Mouse (Mus musculus) limb, embryonic 13.5 days (tissue): Measurements from ENCODE around the gene Sept8. TPM values are rescaled to one million over a fixed set of nuclear protein-coding genes. Genes with fewer than 3 reads are reported as not detected.

Experiments
- ATAC-seq: fragments of 200-750 bp; cut with Nextera tagmentation; 2 replicates; pipeline ENCODE4 v1.8.0; 2017; ENCODE audit warnings: low read depth, moderate number of reproducible peaks, moderate TSS enrichment; ENCODE audit not compliant: low FRiP score
- H3K27ac ChIP-seq: fragments of 300-500 bp; sonication (generic); 2 replicates; pipeline ENCODE4 v1.5.1; 2015; ENCODE audit warnings: inconsistent platforms, mild to moderate bottlenecking, moderate library complexity
- H3K27me3 ChIP-seq: fragments of 300-500 bp; sonication (generic); 2 replicates; pipeline ENCODE4 v1.6.1; 2015; ENCODE audit warnings: mild to moderate bottlenecking, inconsistent platforms
- H3K36me3 ChIP-seq: fragments of 300-500 bp; sonication (generic); 2 replicates; pipeline ENCODE4 v1.6.1; 2015; ENCODE audit warnings: inconsistent platforms, mild to moderate bottlenecking, moderate library complexity
- H3K4me1 ChIP-seq: fragments of 300-500 bp; sonication (generic); 2 replicates; pipeline ENCODE4 v1.6.1; 2015; ENCODE audit warnings: inconsistent platforms
- H3K4me2 ChIP-seq: fragments of 300-500 bp; sonication (generic); replicated peaks from 2 replicates; pipeline ENCODE4 v1.6.1; 2015; ENCODE audit warnings: inconsistent platforms, mild to moderate bottlenecking, moderate library complexity
- H3K4me3 ChIP-seq: fragments of 300-500 bp; sonication (generic); 2 replicates; pipeline ENCODE4 v1.5.1; 2015; ENCODE audit warnings: moderate library complexity, mild to moderate bottlenecking, inconsistent platforms
- H3K9ac ChIP-seq: fragments of 300-500 bp; sonication (generic); 2 replicates; pipeline ENCODE4 v1.6.1; 2015; ENCODE audit warnings: mild to moderate bottlenecking, inconsistent platforms
- H3K9me3 ChIP-seq: fragments of 300-500 bp; sonication (generic); 2 replicates; pipeline ENCODE4 v1.6.1; 2016; ENCODE audit warnings: inconsistent platforms
- WGBS: fragments of 180-500 bp; shearing (Covaris S2); methylation state at CpG from one replicate; pipeline ENCODE4 v1.1.7; 2015; 5-methylcytosine and 5-hydroxymethylcytosine counted together
- polyA plus RNA-seq: library from polyadenylated mRNA; unstranded; fragments of >200 nt; fragmentation: Nextera tagmentation; extraction: Ambion mirVana; gene quantifications from 2 replicates; pipeline ENCODE4 v1.2.1, GENCODE M21; 2015

Gene Sept8
- polyA plus RNA-seq, 1 experiment from 2014 or later = 42.5 TPM

DNA sequence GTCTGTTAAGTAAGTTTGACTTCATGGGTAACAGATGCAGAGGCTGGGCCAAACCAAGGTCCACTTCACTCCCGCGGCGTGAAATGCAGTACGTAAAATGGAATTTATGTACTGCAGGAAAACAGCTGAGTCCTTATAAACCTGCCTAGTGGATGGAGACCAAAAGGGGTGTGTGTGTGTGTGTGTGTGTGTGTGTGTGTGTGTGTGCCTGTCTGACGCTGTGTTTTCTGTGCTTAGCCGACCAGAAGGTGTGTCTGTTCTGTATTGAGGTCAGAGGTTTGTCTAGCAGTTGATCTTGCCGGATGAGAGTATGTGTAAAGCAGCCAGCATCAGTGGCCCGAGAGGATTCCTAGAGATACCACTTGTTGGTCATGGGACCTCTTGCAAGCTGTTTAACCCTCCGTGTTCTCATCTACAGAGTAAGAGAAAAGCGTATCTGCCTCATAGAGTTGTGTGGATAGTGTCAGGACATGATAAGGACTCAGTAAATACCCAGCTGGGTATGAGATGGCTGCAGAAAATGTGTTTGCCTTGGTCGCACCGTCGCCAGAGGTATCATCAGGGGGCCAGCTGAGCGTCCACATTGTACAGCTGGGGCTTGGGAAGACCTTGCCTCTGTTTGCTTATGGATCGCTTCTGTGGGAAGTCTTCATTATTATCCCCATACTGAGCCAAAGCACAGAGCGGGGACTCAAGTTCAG is 2.2 kb downstream of the Sept8 start:
- H3K27ac ChIP-seq = peak overlapping the region; percentile 92; the same call in 1 of the 2 replicates

DNA sequence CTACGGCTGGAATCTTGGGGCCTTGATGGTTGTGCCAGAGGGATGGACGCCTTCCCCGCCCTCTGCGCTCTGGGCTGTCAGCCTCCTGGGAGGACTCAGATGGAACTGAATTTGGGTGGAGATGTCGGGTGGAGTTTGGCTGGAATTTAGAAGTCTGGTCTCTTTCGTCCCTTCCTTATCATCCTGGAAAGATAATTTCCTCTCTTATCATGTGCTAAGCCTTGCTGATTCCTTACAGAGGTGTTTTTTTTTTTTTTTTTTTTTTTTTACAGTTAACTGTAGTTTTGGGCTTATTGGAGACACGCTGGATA is 2.7 kb downstream of the Sept8 start:
- Histone ChIP-seq H3K27ac (0 out of 2 replicates have a peak overlapping the region, but pooled peaks have one; percentile 92), H3K9ac (peak overlapping the region; percentile 45; the same call in 1 of the 2 replicates), H3K4me2 (peak overlapping the region; percentile 88), H3K4me3 (peak overlapping the region; percentile 82; the same call in 1 of the 2 replicates), H3K36me3 (no peaks in the 10 kb centered on the region), H3K9me3 (no peaks in the 10 kb centered on the region), H3K27me3 (no peaks in the 10 kb centered on the region), H3K4me1 (peaks cover 70% of the 10 kb centered on the region)
- ATAC-seq = no peak
- WGBS = 81% methylated on average over 7 of the region's 7 CpGs

More for the DNA sequence above, 2.2 kb downstream of the Sept8 start:
- Histone ChIP-seq H3K4me3 (peak overlapping the region; percentile 82), H3K9me3 (no peaks in the 10 kb centered on the region), H3K27me3 (no peaks in the 10 kb centered on the region), H3K9ac (peak overlapping the region; percentile 45), H3K4me2 (peak overlapping the region; percentile 88), H3K4me1 (peaks cover 71% of the 10 kb centered on the region), H3K36me3 (no peaks in the 10 kb centered on the region)
- ATAC-seq = peak; percentile 20
- WGBS = 38% methylated on average over 16 of the region's 16 CpGs

DNA sequence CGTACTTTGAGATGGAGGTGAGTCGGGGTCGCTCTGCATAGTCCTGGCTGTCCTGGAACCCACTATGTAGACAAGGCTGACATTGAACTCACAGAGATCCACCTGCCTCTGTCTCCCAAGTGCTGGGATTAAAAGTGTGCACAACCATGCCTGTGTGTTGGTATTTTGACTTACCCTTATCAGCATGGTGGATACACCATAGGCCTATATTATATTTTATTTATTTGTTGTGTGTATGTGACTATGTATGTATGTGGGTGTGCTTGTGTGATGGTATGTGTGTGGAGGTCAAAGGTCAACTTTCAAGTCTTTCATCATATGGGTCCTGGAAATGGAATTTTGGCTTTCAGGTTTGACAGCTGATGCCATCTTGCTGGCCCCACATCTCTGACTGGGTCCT is 3.3 kb downstream of the Sept8 start:
- Histone ChIP-seq H3K27me3 (no peaks in the 10 kb centered on the region), H3K4me2 (peak overlapping the region; percentile 28), H3K36me3 (no peaks in the 10 kb centered on the region), H3K4me1 (peaks cover 64% of the 10 kb centered on the region), H3K27ac (no peak overlapping the region), H3K9ac (no peak overlapping the region), H3K9me3 (no peaks in the 10 kb centered on the region), H3K4me3 (no peak overlapping the region)
- ATAC-seq = no peak
- WGBS = 92% methylated on average over 3 of the region's 3 CpGs

DNA sequence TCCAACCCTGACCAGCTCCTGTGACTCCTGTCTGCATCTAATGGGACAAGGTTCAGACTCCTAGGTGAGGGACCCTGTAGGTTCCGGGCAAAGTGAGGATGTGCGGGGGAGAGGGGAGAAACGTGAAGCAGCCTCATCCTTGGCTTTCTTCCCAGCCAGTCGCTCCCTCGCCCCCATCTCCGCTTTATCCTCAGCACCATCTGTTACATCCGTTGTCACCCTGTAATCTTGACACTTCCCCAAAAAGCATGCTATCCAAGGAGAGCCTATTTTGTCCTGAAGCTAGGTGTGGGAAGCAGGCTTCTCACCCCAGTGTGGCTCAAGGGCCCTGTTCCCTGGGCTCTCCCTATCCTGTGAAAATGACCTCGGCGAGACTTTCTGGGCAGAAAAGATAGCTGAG is 3.9 kb downstream of the Sept8 start:
- Histone ChIP-seq H3K9me3 (no peaks in the 10 kb centered on the region), H3K4me1 (peaks cover 69% of the 10 kb centered on the region), H3K27ac (peak overlapping the region; percentile 29; the same call in 1 of the 2 replicates), H3K27me3 (no peaks in the 10 kb centered on the region), H3K9ac (0 out of 2 replicates have a peak overlapping the region, but pooled peaks have one; percentile 13), H3K4me2 (peak overlapping the region; percentile 28), H3K36me3 (no peaks in the 10 kb centered on the region), H3K4me3 (no peak overlapping the region)
- WGBS = 41% methylated on average over 9 of the region's 9 CpGs
- no peak for ATAC-seq

DNA sequence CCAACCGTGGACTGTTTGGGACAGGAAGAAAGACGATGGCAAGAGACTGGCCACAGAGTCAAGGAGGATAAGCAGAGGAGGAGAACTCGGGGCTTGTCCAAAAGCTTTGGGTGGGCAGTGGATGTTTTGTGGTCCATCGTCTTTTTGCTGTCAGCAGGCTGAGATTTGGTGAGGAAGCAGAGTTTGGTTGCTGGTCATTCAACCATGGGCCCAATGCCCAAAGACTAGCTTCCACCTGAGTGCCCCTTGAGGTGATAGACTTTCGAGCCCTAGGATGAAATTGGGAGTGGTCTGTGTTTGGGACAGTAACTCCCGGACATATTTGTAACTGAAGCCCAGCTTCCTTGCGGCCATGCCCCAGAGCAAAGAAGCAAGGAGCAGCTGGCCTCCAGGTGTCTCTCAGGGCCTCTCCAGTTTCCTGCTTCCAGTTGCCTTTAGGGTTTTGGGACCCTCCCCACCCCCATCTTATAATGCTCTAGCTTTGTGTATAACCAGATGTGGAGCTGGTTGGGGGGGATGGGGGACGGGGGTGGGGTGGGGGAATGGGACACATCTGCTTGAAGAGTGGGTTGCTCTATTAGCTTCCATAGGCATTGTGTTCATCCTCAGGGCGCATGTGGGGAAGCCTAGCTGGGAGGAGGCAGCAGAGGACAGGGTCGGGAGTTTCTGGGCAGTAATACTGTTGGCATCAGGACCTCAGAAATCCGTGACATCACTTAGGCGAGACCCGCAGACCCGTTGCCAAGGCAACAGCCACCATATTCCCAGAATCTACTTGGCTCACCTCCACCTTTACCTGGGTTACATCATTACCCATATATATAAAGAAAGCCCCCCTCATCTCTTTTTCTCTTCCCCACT is 4.7 kb downstream of the Sept8 start:
- H3K9me3 ChIP-seq = no peaks in the 10 kb centered on the region
- peaks cover 75% of the 10 kb centered on the region for H3K4me1 ChIP-seq
- no peaks in the 10 kb centered on the region for H3K27me3 ChIP-seq
- H3K4me3 ChIP-seq = no peak overlapping the region
- no peak overlapping the region for H3K9ac ChIP-seq
- H3K27ac ChIP-seq = peak overlapping the region; percentile 29; the same call in 1 of the 2 replicates
- H3K36me3 ChIP-seq = no peaks in the 10 kb centered on the region
- peak overlapping the region; percentile 28 for H3K4me2 ChIP-seq
- ATAC-seq = no peak
- WGBS = 50% methylated on average over 14 of the region's 14 CpGs

DNA sequence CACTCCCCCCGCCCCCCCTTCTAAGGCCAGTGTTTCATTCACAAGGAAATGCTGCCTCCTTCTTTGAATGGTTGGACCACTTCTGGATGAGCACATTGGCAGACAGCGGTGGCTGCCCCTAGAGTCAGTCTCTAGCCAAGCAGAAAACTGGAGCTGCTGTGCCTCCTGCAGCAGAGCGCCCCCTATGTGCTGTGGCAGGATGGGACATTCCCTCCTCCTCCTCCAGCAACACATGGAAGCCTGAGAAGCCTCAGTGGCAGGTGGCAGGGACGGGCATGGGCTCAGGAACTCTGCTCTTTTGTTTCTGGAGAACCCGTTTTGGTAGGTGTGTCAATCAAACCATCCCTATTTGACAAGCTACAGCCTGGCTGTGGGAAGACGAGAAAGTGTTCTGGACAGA is 5.8 kb downstream of the Sept8 start:
- H3K4me2 ChIP-seq = no peak overlapping the region
- H3K36me3 ChIP-seq = no peaks in the 10 kb centered on the region
- no peaks in the 10 kb centered on the region for H3K9me3 ChIP-seq
- no peak overlapping the region for H3K9ac ChIP-seq
- WGBS = 78% methylated on average over 6 of the region's 6 CpGs
- no peaks in the 10 kb centered on the region for H3K27me3 ChIP-seq
- no peak for ATAC-seq
- H3K4me1 ChIP-seq = peaks cover 82% of the 10 kb centered on the region
- no peak overlapping the region for H3K4me3 ChIP-seq
- H3K27ac ChIP-seq = no peak overlapping the region

DNA sequence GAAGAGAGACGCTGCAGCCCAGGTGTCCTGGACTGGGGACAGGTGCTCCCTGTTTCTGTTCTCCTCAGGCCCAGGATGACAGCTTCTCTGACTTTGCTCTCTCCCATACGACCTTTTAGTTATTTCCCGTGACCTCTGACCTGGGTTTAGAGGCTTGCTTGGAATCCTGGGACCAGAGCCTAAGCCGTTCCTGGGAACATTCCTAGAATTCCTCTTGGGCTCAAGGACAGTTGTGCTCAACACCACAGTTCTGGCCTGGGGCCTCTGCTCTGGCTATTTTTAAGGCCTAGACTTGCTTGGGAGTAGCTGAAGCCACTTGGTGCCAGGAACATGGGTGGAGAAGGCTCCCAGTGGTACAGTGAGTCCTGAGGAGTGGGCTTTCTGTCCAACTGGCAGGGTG is 6.4 kb downstream of the Sept8 start:
- Histone ChIP-seq H3K27ac (no peak overlapping the region), H3K36me3 (no peaks in the 10 kb centered on the region), H3K4me2 (no peak overlapping the region), H3K4me1 (peaks cover 80% of the 10 kb centered on the region), H3K27me3 (no peaks in the 10 kb centered on the region), H3K9me3 (no peaks in the 10 kb centered on the region), H3K4me3 (no peak overlapping the region), H3K9ac (no peak overlapping the region)
- ATAC-seq = no peak
- WGBS = 48% methylated on average over 4 of the region's 4 CpGs

DNA sequence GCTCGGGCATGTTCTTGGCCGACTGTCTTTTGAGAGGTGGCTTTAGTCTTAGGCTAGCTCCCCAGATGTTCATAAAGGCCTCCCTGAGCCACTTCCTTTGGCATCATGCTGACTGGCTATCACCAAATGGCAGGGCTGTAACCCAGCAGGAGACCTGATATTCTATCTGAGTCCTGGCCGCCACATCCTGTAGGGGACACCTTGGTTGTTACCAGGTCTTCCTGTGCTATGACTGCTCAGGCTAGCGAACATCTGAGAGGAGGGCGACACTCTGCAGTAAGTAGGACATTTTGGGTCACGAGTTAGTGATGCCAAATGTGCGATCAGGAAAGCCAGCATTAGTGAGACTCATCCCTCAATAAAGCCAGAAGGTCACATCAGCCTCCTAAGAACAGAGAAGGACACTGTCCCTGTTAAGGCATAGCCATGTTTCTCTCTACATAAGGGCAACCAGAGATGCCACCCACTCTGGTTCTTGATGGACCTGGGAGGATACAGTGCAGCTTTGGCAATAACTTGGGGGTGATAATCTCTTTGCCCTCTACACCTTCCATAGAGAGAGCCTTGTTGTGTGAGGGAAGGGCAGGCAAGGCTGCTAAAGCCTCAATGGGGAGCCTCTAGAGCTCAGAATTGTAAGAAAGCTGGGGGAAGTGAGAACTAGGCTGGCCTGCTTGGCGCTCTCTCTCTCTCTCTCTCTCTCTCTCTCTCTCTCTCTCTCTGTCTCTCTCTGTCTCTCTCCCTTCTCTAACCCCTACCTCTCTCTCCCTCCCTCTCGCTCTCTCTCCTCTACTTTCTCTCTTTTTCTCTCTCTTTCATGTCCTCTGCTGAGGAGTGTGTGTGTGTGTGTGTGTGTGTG is 9.6 kb downstream of the Sept8 start:
- Histone ChIP-seq H3K4me3 (no peak overlapping the region), H3K27ac (no peak overlapping the region; the same call in 1 of the 2 replicates), H3K4me1 (peaks cover 49% of the 10 kb centered on the region), H3K4me2 (no peak overlapping the region; the same call in 1 of the 2 replicates), H3K36me3 (peaks cover 12% of the 10 kb centered on the region), H3K9ac (no peak overlapping the region), H3K9me3 (no peaks in the 10 kb centered on the region), H3K27me3 (no peaks in the 10 kb centered on the region)
- ATAC-seq = no peak
- 51% methylated on average over 9 of the region's 9 CpGs for WGBS

DNA sequence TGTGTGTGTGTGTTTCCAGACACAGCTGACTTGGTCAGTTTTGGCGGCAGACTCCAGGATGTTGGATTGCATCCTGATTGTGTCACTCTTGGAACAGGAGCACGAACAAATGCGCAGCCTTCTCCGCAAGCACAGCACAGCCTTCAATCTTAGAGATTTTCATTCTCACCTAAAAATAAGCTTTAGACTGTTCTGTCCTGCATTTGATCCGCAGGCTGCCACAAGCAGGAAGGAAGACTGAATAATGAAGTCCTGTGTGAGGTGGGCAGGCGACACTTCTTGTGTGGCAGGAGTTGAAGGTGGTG is 10.1 kb downstream of the Sept8 start:
- WGBS = 57% methylated on average over 6 of the region's 6 CpGs
- ATAC-seq = no peak
- Histone ChIP-seq H3K4me2 (no peak overlapping the region), H3K36me3 (peaks cover 17% of the 10 kb centered on the region), H3K9me3 (no peaks in the 10 kb centered on the region), H3K9ac (no peak overlapping the region), H3K4me3 (no peak overlapping the region), H3K27ac (peak overlapping the region; percentile 6; the same call in 1 of the 2 replicates), H3K4me1 (peaks cover 43% of the 10 kb centered on the region), H3K27me3 (no peaks in the 10 kb centered on the region)

DNA sequence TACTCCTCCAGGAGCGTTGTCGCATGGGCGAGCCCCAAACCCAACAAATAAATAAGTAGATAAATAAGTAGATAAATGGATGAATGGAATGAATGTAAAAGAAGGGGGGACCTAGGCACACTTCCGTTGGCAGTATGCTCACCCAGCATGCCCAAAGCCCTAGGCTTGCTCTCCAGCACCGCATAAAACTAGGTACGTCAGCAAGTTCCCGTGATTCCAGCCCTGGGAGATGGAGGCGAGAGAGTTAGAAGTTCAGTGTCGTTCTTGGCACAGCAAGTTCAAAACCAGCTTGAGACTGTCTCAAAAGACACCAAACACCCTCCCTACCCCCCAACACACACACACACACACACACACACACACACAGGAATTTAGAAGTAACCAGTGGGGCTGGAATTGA is 10.9 kb downstream of the Sept8 start:
- H3K4me1 ChIP-seq = peaks cover 35% of the 10 kb centered on the region
- no peaks in the 10 kb centered on the region for H3K9me3 ChIP-seq
- 82% methylated on average over 9 of the region's 9 CpGs for WGBS
- H3K27me3 ChIP-seq = no peaks in the 10 kb centered on the region
- no peak overlapping the region for H3K9ac ChIP-seq
- peaks cover 25% of the 10 kb centered on the region for H3K36me3 ChIP-seq
- no peak overlapping the region for H3K27ac ChIP-seq
- no peak for ATAC-seq
- H3K4me2 ChIP-seq = no peak overlapping the region
- no peak overlapping the region for H3K4me3 ChIP-seq

DNA sequence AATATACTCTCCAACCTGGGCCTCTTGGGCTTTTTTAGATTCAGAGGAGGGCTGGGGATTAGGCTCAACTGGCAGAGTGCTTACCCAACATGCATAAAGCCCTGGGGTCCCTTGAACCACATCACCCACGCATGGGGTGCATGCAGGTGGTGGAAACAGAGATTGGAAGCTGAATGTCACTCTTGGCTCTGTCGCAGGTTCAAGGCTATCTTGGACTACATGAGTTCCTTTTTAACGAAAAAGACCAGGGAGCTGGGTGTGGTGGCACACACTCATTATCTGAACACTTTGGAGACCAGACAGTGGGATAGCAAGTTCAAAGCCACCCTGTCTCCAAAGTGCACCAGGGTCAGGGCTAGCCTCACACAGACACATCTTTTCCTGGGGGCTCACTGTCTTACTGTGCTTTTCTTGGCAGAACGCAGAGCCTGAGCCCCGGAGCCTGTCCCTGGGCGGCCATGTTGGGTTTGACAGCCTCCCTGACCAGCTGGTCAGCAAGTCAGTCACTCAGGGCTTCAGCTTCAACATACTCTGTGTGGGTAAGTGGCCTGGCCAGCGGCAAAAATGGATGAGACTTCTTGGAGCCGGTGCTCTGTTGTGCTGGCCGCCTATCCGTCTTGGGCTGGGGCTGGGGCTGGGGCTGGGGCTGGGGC is 12.6 kb downstream of the Sept8 start:
- Histone ChIP-seq H3K27ac (no peak overlapping the region), H3K4me1 (peaks cover 27% of the 10 kb centered on the region), H3K36me3 (peaks cover 42% of the 10 kb centered on the region), H3K4me2 (no peak overlapping the region), H3K27me3 (no peaks in the 10 kb centered on the region), H3K4me3 (no peak overlapping the region), H3K9ac (no peak overlapping the region), H3K9me3 (no peaks in the 10 kb centered on the region)
- no peak for ATAC-seq
- 93% methylated on average over 10 of the region's 10 CpGs for WGBS
